Mouse (Mus musculus): Measurements from ENCODE around the gene Slc13a5. TPM values are rescaled to one million over a fixed set of nuclear protein-coding genes. Genes with fewer than 3 reads are reported as not detected.

Gene Slc13a5
- polyA plus RNA-seq, 1 experiment from 2014 or later: 0.63 TPM

GRCm38 (mm10) chr11:72214591-72215409 is 52.2 kb downstream of the Slc13a5 start:
- peak; percentile 99 for DNase-seq (ENCODE audit: low spot score)
- H3K36me3 ChIP-seq: peaks cover 32% of the 10 kb centered on the region
- H3K27me3 ChIP-seq (ENCODE audit: insufficient read depth, poor library complexity, severe bottlenecking): no peaks in the 10 kb centered on the region
- 1% methylated on average over 51 of the region's 51 CpGs for WGBS
- peak overlapping the region; percentile 77 for H3K4me3 ChIP-seq
- no peaks in the 10 kb centered on the region for H3K9me3 ChIP-seq
- H3K27ac ChIP-seq: peak overlapping the region; percentile 91
- peaks cover 27% of the 10 kb centered on the region for H3K4me1 ChIP-seq (replicated peaks)

GRCm38 (mm10) chr11:72207834-72208377 is 59.1 kb downstream of the Slc13a5 start:
- WGBS: 23% methylated on average over 17 of the region's 17 CpGs
- H3K27ac ChIP-seq: peak overlapping the region; percentile 92

GRCm38 (mm10) chr11:72207204-72207833 is 59.7 kb downstream of the Slc13a5 start, which contains the start of the genes 4933427D14Rik and Txndc17:
Gene 4933427D14Rik (minus strand): TSS chr11:72207459.
Gene Txndc17 (plus strand): TSS chr11:72207547.
- Histone ChIP-seq H3K4me1 (replicated peaks) (peaks cover 35% of the 10 kb centered on the region), H3K27me3 (ENCODE audit: insufficient read depth, poor library complexity, severe bottlenecking) (no peaks in the 10 kb centered on the region), H3K27ac (peak within 1 kb of the TSS; percentile 92), H3K36me3 (peaks cover 44% of the 10 kb centered on the region), H3K4me3 (peak within 1 kb of the TSS; percentile 95), H3K9me3 (no peaks in the 10 kb centered on the region)
- WGBS: under 1% methylated on average over 42 of the region's 42 CpGs
- peak; percentile 89 for DNase-seq (ENCODE audit: low spot score)

More at GRCm38 (mm10) chr11:72207834-72208377, 59.1 kb downstream of the Slc13a5 start:
- H3K9me3 ChIP-seq: no peaks in the 10 kb centered on the region
- H3K4me1 ChIP-seq (replicated peaks): peaks cover 35% of the 10 kb centered on the region
- H3K36me3 ChIP-seq: peaks cover 49% of the 10 kb centered on the region
- DNase-seq (ENCODE audit: low spot score): no peak
- H3K27me3 ChIP-seq (ENCODE audit: insufficient read depth, poor library complexity, severe bottlenecking): no peaks in the 10 kb centered on the region
- peak overlapping the region; percentile 95 for H3K4me3 ChIP-seq

- no peaks in the 10 kb centered on the region for H3K27me3 ChIP-seq (ENCODE audit: insufficient read depth, poor library complexity, severe bottlenecking)
- no peaks in the 10 kb centered on the region for H3K9me3 ChIP-seq
- peak within 1 kb of the TSS; percentile 92 for H3K27ac ChIP-seq
- peak; percentile 58 for DNase-seq (ENCODE audit: low spot score)
- H3K4me1 ChIP-seq (replicated peaks): peaks cover 35% of the 10 kb centered on the region
- peak within 1 kb of the TSS; percentile 95 for H3K4me3 ChIP-seq
- WGBS: under 1% methylated on average over 43 of the region's 43 CpGs
- peaks cover 44% of the 10 kb centered on the region for H3K36me3 ChIP-seq
Measured at GRCm38 (mm10) chr11:72206341-72207203, 60.5 kb downstream of the Slc13a5 start, which contains the start of gene Gm43951. Gene Gm43951 (minus strand): TSS chr11:72206840.

- WGBS: 78% methylated on average over 6 of the region's 6 CpGs
- no peak for DNase-seq (ENCODE audit: low spot score)
- H3K9me3 ChIP-seq: no peaks in the 10 kb centered on the region
- H3K36me3 ChIP-seq: peaks cover 43% of the 10 kb centered on the region
- no peaks in the 10 kb centered on the region for H3K27me3 ChIP-seq (ENCODE audit: insufficient read depth, poor library complexity, severe bottlenecking)
- peak overlapping the region; percentile 95 for H3K4me3 ChIP-seq
- H3K27ac ChIP-seq: no peak overlapping the region
- peaks cover 35% of the 10 kb centered on the region for H3K4me1 ChIP-seq (replicated peaks)
Measured at GRCm38 (mm10) chr11:72205256-72205655, 61.8 kb downstream of the Slc13a5 start.

- DNase-seq (ENCODE audit: low spot score): no peak
- Histone ChIP-seq H3K27me3 (ENCODE audit: insufficient read depth, poor library complexity, severe bottlenecking) (no peaks in the 10 kb centered on the region), H3K9me3 (no peaks in the 10 kb centered on the region), H3K4me1 (replicated peaks) (peaks cover 35% of the 10 kb centered on the region), H3K27ac (no peak overlapping the region), H3K36me3 (peaks cover 46% of the 10 kb centered on the region), H3K4me3 (no peak overlapping the region)
- 84% methylated on average over 1 of the region's 1 CpGs for WGBS
Measured at GRCm38 (mm10) chr11:72203440-72203839, 63.6 kb downstream of the Slc13a5 start.

GRCm38 (mm10) chr11:72196506-72196905 is 70.5 kb downstream of the Slc13a5 start:
- DNase-seq (ENCODE audit: low spot score): no peak

GRCm38 (mm10) chr11:72194259-72194658 is 72.8 kb downstream of the Slc13a5 start:
- DNase-seq (ENCODE audit: low spot score): no peak
- Histone ChIP-seq H3K4me1 (replicated peaks) (no peaks in the 10 kb centered on the region), H3K27me3 (ENCODE audit: insufficient read depth, poor library complexity, severe bottlenecking) (no peaks in the 10 kb centered on the region), H3K36me3 (peaks cover 93% of the 10 kb centered on the region), H3K4me3 (no peak overlapping the region), H3K9me3 (no peaks in the 10 kb centered on the region), H3K27ac (no peak overlapping the region)
- WGBS: 91% methylated on average over 2 of the region's 2 CpGs

More at GRCm38 (mm10) chr11:72196506-72196905, 70.5 kb downstream of the Slc13a5 start:
- no peak overlapping the region for H3K27ac ChIP-seq
- peaks cover 92% of the 10 kb centered on the region for H3K36me3 ChIP-seq
- H3K9me3 ChIP-seq: no peaks in the 10 kb centered on the region
- H3K4me3 ChIP-seq: no peak overlapping the region
- WGBS: 89% methylated on average over 8 of the region's 8 CpGs
- no peaks in the 10 kb centered on the region for H3K4me1 ChIP-seq (replicated peaks)
- no peaks in the 10 kb centered on the region for H3K27me3 ChIP-seq (ENCODE audit: insufficient read depth, poor library complexity, severe bottlenecking)

Other genes starting within 250 kb of the Slc13a5 start
- 0.31 and 0.55 TPM in 2 replicates for gene Aipl1, start 229.7 kb downstream of the Slc13a5 start, polyA plus RNA-seq (2016; fragmentation: Nextera tagmentation; extraction: Ambion mirVana)
- 228 and 229 TPM in 2 replicates for gene Pimreg, start 225.2 kb downstream of the Slc13a5 start, polyA plus RNA-seq (2016; fragmentation: Nextera tagmentation; extraction: Ambion mirVana)
- gene Pitpnm3, start 131.4 kb downstream of the Slc13a5 start, polyA plus RNA-seq (2016; fragmentation: Nextera tagmentation; extraction: Ambion mirVana): 0.20 and 0.31 TPM in 2 replicates
- gene Gm43951, start 60.4 kb downstream of the Slc13a5 start, polyA plus RNA-seq (2016; fragmentation: Nextera tagmentation; extraction: Ambion mirVana): 0.22 and 0.44 TPM in 2 replicates
- 15.5 and 18.9 TPM in 2 replicates for gene 4933427D14Rik, start 59.8 kb downstream of the Slc13a5 start, polyA plus RNA-seq (2016; fragmentation: Nextera tagmentation; extraction: Ambion mirVana)
- gene Txndc17, start 59.7 kb downstream of the Slc13a5 start, polyA plus RNA-seq (2016; fragmentation: Nextera tagmentation; extraction: Ambion mirVana): 177 and 182 TPM in 2 replicates
- 54.9 and 57.2 TPM in 2 replicates for gene Med31, start 51.6 kb downstream of the Slc13a5 start, polyA plus RNA-seq (2016; fragmentation: Nextera tagmentation; extraction: Ambion mirVana)
- gene Xaf1, start 34.4 kb upstream of the Slc13a5 start, polyA plus RNA-seq (2016; fragmentation: Nextera tagmentation; extraction: Ambion mirVana): 2.3 and 2.9 TPM in 2 replicates
- gene Fbxo39, start 47.2 kb upstream of the Slc13a5 start, polyA plus RNA-seq (2016; fragmentation: Nextera tagmentation; extraction: Ambion mirVana): not detected in 2 replicates
- 7.0 and 7.7 TPM in 2 replicates for gene Tekt1, start 95.2 kb upstream of the Slc13a5 start, polyA plus RNA-seq (2016; fragmentation: Nextera tagmentation; extraction: Ambion mirVana)
- gene Smtnl2, start 144.5 kb upstream of the Slc13a5 start, polyA plus RNA-seq (2016; fragmentation: Nextera tagmentation; extraction: Ambion mirVana): 10.7 and 22.8 TPM in 2 replicates
- gene Ggt6, start 168.3 kb upstream of the Slc13a5 start, polyA plus RNA-seq (2016; fragmentation: Nextera tagmentation; extraction: Ambion mirVana): not detected in 2 replicates
- 148 and 215 TPM in 2 replicates for gene Mybbp1a, start 174.1 kb upstream of the Slc13a5 start, polyA plus RNA-seq (2016; fragmentation: Nextera tagmentation; extraction: Ambion mirVana)
- 4.0 and 5.5 TPM in 2 replicates for gene Spns2, start 222.7 kb upstream of the Slc13a5 start, polyA plus RNA-seq (2016; fragmentation: Nextera tagmentation; extraction: Ambion mirVana)